Mouse (Mus musculus) macrophage (primary cell): ENCODE measurements at regions not wholly inside any gene's neighbourhood (a gene's known extent, or its start where the extent isn't known, plus 50 kb on each side); places are given as distances from the start of the nearest gene placed in this dataset.

Source experiments
- H3K27ac ChIP-seq: fragments of 350-480 bp; formaldehyde crosslinking; 2 replicates; pipeline ENCODE4 v1.9.0; 2021
- H3K36me3 ChIP-seq: fragments of 350-480 bp; formaldehyde crosslinking; 2 replicates; pipeline ENCODE4 v1.9.0; 2021; ENCODE audit errors: inconsistent target
- H3K4me3 ChIP-seq: fragments of 350-480 bp; formaldehyde crosslinking; 2 replicates; pipeline ENCODE4 v1.9.0; 2021; ENCODE audit errors: inconsistent target
- H3K79me2 ChIP-seq: fragments of 350-480 bp; formaldehyde crosslinking; 2 replicates; pipeline ENCODE4 v1.9.0; 2021; ENCODE audit errors: inconsistent target
- WGBS: methylation state at CpG from one replicate; pipeline ENCODE4 v1.1.7; 2026; ENCODE audit warnings: inconsistent platforms; ENCODE audit not compliant: missing documents; 5-methylcytosine and 5-hydroxymethylcytosine counted together

DNA sequence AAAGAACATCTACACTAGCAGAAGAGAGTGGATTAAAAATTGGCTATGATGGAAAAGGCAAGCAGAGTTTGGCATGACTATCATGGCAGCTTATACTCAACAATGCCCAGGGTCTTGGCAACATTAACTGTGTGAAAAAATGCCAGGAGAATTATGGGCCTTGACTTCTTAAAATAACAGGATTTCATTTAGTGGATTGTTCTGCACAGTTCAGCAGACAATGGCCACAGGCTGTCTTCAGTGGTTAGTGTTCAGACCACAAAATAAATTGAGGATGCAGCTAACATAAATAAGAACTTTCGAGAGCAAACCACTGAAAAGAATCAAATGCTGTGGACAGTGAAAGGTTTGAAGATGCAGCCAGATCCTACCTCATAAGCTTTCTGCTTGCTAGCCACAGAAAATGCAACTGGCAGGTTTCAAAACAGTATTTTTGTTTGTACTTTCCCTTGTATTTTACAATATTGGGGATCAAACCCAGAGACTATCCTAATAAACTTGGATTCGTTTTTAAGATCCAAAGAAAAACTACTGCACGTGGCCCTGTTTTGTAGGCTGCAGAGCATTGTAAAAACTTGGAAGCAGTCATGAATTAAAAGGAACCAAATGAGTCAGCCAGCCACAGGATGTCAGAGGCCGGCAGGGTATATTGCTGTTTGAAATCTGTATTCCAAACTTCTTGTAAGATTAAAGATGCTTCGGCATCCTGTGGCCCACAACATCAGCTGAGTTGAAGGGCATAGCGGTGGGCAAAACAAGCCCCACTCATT lies 603.2 kb upstream of the Klf6 start:
- Histone ChIP-seq H3K36me3 (no peaks in the 10 kb centered on the region), H3K4me3 (no peak overlapping the region), H3K27ac (no peak overlapping the region), H3K79me2 (no peaks in the 10 kb centered on the region)
- WGBS: 49% methylated on average over 6 of the region's 6 CpGs

DNA sequence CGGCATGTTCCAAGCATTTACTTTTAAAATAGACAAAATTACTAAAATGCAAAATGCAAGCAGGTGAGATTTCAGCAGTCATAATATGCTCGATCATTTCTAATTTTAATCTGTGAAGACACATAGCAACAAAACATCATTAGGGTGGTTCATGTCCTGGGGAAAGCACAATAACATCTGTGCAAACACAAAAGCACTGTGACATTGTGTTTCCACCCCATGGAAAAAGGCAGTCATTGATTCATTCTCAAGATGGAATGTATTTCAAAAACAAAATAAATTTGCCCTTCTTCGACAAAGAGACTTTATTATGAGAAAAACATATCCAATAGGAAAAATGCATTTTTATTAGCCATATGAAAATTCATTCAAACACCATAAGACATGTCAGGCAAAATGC lies 601.5 kb upstream of the Klf6 start:
- WGBS: 91% methylated on average over 3 of the region's 3 CpGs
- no peak overlapping the region for H3K4me3 ChIP-seq
- no peak overlapping the region for H3K27ac ChIP-seq
- H3K79me2 ChIP-seq: no peaks in the 10 kb centered on the region
- H3K36me3 ChIP-seq: no peaks in the 10 kb centered on the region

DNA sequence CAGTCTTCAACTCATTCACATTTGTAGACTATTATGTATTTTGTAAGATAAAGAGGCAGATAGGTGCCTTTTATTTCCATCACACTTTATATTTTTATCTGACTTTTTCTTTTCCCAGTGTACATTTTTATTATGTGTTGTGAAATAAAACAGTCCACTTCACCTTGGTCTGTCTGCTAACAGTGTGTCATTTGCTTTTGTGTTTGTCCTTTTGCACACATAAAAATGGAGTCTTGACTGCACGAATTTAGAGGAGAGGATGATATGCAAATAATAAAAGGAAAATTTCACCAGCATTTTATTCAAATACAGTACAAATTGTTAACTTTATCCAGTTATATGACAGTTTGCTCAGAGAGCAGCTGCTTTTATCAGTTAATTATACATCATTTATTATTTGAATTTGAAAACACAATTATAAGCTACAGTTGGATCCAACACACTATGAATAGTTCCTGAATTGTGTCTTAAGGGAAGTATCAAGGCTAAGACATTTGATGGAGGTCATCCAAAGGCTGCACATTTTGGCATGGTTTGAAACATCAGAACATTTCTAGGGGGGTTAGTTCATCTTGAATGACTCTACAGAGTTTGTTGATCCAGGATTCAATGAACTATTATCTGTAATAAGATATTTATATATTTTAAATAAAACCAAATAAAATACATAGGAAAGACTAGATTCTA lies 588.6 kb upstream of the Klf6 start:
- H3K4me3 ChIP-seq: no peak overlapping the region
- no peak overlapping the region for H3K27ac ChIP-seq
- no peaks in the 10 kb centered on the region for H3K79me2 ChIP-seq
- 92% methylated on average over 1 of the region's 1 CpGs for WGBS
- no peaks in the 10 kb centered on the region for H3K36me3 ChIP-seq

DNA sequence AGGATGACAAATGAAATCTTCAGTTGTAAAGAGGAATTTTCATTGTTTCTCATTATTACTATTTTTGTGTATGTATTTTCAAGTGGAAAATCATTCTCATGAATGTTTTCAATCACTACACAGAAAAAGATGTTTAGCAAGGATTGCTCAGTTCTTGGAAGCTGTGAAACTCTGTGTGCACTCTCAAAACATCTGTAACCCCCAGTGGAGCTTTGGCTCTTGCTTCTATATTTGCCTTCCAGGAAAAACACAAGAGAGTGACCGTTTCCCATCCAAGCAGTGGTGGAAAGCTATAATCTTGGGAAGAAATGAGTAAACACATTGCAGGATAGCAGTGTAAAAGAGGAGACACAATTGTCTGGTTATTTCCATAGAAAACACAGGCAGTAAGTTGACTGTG lies 584.7 kb upstream of the Klf6 start:
- Histone ChIP-seq H3K36me3 (no peaks in the 10 kb centered on the region), H3K4me3 (no peak overlapping the region), H3K27ac (no peak overlapping the region), H3K79me2 (no peaks in the 10 kb centered on the region)
- 91% methylated on average over 1 of the region's 1 CpGs for WGBS

DNA sequence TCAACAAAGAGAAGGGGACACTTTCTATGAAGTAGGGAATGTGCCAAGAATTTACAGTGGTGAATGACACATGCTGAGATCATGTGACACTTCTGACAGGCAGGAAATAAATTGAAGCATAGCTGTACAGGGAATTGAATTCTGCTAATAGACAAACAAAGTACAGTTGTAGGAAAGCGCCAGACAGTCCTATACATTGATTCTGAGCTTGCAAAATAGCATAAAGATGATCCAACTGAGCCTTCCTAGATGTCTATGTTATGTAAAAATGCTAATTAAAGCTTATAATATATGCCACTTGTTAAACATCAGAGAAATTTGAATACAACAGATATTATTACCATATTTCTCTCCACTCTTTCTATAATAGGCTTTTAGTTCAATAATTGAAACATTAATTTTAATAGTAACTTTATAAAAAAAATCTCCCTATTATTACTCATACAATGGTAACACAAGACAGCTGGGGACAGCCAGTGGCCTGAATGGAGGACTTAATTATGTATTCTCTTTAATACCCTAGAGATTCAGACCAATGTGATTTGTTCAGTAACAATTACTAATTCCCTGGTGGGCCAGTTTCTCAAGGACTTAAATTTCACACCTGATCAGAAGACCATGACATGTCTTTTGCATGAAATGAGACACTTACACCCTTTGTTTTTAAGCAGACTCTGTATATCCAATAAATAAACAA lies 571.4 kb upstream of the Klf6 start:
- Histone ChIP-seq H3K79me2 (no peaks in the 10 kb centered on the region), H3K27ac (no peak overlapping the region), H3K4me3 (no peak overlapping the region), H3K36me3 (no peaks in the 10 kb centered on the region)
- 89% methylated on average over 1 of the region's 1 CpGs for whole genome bisulfite sequencing

DNA sequence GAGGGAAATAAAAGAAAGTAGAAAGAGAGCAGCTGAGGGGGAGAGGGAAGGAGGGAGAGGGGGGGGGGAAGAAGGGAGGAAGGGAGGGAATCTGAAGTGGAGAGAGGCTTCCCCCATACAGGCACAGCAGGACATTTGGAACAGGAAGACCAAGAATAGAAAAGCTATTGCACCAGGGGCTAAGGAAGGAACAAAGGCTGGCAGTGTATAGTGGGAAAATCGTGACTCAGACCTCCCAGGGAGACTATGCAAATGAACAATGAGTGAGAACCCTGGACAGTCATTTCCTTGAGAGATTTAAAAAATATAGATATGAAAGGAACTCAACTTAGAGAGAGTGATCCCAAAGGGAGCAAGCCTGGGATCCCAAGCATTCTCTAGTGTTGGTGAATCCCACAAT lies 559.1 kb upstream of the Klf6 start:
- WGBS: 33% methylated on average over 1 of the region's 1 CpGs

DNA sequence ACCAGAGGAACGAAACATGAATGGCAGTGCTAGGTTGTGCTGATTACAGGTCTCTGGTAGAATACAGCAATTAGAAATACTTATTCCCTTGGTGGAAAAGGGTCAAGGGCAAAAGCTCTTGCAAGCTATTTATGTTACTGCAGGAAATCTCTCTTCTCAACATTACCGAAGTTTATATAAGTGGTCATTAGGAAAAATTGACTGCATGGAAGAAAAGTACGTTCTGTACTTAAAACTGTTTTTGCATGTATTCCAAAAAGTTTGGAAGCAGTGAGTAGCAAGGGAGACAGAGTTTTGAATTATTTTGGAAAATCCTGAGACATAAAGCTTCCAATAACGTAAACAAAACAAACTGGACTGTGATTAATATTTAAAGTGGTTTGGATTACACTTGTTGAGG lies 554.6 kb upstream of the Klf6 start:
- H3K4me3 ChIP-seq: no peak overlapping the region
- H3K36me3 ChIP-seq: no peaks in the 10 kb centered on the region
- WGBS: 87% methylated on average over 4 of the region's 4 CpGs
- no peak overlapping the region for H3K27ac ChIP-seq
- H3K79me2 ChIP-seq: no peaks in the 10 kb centered on the region

More for the DNA sequence above, 559.1 kb upstream of the Klf6 start:
- Histone ChIP-seq H3K79me2 (no peaks in the 10 kb centered on the region), H3K4me3 (no peak overlapping the region), H3K27ac (no peak overlapping the region), H3K36me3 (no peaks in the 10 kb centered on the region)

DNA sequence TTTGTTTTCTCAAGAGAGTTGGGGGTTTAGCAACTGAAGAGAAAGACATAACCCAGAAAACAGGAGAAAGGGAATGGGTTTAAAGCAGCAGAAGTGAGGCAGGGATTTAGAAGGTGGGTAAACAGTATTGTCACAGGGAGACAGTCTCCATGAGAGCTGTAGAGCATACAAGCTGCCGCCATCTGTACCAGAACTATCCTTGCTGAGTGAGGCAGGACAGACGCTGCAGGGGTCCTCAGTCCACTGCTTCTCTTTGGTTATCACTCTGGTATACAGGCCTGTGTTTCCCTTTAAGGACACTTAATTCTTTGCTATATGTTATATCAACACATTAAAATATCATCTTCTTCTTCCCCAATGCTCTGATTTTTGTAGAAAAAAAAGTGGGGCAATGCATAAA lies 548.0 kb upstream of the Klf6 start:
- Histone ChIP-seq H3K27ac (no peak overlapping the region), H3K36me3 (no peaks in the 10 kb centered on the region), H3K4me3 (no peak overlapping the region), H3K79me2 (no peaks in the 10 kb centered on the region)
- 94% methylated on average over 2 of the region's 2 CpGs for WGBS

DNA sequence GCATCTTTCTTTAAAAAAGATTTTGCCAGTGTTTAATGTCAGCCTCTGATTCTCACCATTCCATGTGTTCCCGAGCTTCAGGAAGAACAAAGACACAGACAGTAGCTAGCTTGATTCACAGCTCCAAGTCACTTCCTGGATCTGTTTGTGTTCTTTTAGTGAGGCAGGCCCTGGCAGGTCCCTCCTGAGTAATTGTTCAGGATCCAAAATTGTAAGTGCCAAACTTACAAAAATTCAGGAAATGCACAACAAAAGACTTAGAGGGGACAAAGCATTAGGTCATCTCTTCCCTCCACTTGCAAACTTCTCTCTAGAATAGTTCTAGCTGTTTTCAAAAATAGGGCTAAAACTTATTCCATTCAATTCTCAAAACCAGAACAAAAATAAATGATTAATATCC lies 546.3 kb upstream of the Klf6 start:
- 83% methylated on average over 1 of the region's 1 CpGs for WGBS
- Histone ChIP-seq H3K4me3 (no peak overlapping the region), H3K36me3 (no peaks in the 10 kb centered on the region), H3K79me2 (no peaks in the 10 kb centered on the region), H3K27ac (no peak overlapping the region)

DNA sequence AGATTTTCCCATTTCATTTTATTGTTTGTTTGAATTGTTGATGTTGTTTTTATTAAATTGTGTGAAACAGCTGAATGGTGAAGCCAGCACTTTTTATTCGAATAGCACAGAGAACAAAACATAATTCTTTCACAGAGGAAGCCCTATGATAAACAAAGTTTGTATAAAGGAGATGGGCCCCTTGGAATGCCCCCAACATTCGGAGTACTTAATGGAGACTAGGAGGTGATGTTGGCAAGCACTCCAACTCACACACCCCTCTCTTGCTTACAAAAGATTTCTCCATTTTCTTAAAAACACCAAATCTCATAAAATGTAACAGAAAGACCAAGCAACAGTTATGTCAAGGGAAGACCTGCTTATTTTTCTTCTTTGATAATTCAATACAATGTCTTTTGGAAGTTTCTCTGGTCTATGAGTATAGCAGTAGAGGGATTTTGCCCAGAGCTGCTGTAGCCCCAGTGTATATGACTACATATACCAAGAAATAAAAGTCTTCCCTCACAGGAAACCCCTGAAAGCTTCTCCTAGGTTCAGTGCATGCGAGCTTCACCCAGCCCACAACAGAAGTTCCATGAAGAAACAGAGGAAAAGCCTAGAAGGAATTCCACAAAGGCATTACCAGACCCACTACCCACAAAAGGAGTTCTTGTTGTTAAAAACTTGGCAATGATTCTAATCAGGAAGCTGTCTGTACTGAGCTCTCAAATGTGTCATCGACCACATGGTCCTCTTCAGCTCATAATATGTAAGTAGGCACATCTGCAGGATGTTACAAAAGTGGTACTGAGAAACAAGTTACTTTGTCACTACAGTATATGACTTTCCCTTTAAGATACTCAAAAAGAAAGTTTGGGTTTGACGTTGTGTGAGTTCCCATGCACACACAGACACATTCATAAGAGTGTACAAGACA lies 543.1 kb upstream of the Klf6 start:
- 82% methylated on average over 5 of the region's 5 CpGs for WGBS
- no peak overlapping the region for H3K4me3 ChIP-seq
- H3K79me2 ChIP-seq: no peaks in the 10 kb centered on the region
- H3K36me3 ChIP-seq: no peaks in the 10 kb centered on the region
- H3K27ac ChIP-seq: no peak overlapping the region

DNA sequence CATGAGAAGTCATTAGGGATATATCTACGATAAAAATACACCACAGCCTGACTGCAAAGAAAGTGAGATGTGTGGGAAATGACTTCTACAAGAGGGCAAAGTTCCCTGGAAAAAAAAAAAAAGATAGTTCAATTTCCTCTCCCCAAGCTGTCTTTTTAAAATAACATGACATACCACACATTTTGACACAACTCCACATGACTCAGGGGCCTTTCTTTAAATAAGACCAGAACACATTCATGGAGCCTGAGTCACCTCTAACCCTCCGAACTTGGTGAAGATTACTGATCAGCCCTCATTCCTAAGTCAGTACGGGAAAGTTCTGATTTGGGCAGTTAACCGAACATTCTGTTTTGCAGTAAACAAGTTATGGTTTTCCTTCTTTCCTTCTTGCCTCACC lies 515.6 kb upstream of the Klf6 start:
- WGBS: 87% methylated on average over 4 of the region's 4 CpGs
- Histone ChIP-seq H3K4me3 (no peak overlapping the region), H3K79me2 (no peaks in the 10 kb centered on the region), H3K27ac (no peak overlapping the region), H3K36me3 (no peaks in the 10 kb centered on the region)

DNA sequence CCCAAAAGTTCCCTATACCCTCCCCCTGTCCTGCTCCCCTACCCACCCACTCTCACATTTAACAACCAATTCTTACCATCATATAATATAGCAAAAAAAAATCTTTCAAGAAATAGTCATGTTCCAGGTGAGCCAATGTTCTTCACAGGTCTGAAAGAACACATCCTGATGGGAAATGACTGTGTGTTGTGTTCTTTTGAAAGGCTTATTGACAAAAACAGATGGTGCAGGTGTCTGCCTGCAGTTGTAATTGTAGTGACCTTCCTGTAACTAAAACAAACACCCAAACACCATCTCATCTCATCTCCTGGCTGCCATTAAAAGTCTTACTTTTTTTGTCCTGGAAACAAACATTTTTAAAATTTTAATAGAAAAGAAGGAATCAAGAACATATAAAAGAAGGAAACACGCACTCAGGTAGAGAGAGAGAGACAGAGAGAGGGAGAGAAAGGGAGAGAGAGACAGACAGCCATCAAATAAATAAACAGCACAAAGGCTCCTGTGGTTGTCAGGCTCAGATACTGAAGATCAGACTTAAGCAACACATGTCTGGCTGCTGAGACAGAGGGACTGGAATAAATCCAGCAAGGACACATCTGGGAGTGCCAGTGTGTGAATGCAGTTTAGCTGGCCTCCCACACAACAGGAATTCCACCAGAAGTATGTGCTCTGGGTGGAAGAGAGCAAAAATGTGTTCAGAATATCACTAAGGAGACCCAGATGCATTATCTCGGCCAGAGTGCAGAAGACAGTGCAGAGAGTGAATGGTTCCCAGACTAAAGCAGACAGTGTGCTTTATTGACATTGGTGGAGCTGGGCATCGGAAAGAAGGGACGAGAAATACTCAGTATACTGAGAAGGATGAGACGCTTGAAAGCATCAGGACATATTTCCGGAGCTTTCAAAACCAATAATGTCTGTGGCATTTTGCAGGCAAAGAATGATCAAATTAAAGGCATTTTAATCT lies 513.5 kb upstream of the Klf6 start:
- Histone ChIP-seq H3K36me3 (no peaks in the 10 kb centered on the region), H3K27ac (no peak overlapping the region), H3K79me2 (no peaks in the 10 kb centered on the region), H3K4me3 (no peak overlapping the region)
- WGBS: 96% methylated on average over 6 of the region's 6 CpGs

DNA sequence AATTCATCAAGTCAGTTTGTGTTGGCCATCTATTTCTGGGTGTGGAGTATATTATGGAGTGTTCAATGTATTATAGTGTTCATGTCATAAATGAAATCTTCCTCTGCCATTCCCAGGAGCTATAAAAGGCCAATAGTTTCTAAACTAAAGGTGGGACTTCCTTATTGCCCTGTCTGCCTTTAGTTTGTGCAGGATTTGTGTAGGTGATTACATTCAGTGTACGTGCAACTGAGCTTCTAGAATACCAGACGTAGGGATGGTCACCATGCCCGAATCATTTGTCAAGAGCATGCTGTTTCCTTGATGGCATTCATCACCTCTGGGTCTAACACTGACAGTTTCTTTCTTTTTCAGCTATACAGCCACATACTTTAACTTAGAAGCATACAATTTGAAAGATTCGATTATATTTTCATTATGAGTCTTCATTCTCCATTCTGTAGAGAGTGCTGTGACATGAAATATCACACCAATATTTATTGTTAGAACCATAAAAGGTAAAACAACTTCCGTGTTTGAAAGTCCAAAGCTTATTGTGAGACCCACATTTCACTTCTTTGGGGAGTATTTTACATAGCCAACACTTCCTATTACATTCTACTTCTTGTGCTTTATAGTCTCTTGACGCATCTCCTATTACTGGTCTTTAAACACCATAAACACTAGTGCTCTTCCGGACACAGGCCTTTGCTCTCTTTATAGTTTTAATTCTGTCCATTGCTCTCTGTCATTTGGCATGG lies 494.1 kb upstream of the Klf6 start:
- Histone ChIP-seq H3K4me3 (no peak overlapping the region), H3K27ac (no peak overlapping the region), H3K36me3 (no peaks in the 10 kb centered on the region), H3K79me2 (no peaks in the 10 kb centered on the region)
- WGBS: 96% methylated on average over 7 of the region's 7 CpGs
